Mouse (Mus musculus): ENCODE results near the gene Zfp39. TPM values are rescaled to one million over a fixed set of nuclear protein-coding genes. Genes with fewer than 3 reads are reported as not detected.

Gene Zfp39
- total RNA-seq (2023): 1 to 10 TPM; 5.3 to 5.6 TPM

DNA sequence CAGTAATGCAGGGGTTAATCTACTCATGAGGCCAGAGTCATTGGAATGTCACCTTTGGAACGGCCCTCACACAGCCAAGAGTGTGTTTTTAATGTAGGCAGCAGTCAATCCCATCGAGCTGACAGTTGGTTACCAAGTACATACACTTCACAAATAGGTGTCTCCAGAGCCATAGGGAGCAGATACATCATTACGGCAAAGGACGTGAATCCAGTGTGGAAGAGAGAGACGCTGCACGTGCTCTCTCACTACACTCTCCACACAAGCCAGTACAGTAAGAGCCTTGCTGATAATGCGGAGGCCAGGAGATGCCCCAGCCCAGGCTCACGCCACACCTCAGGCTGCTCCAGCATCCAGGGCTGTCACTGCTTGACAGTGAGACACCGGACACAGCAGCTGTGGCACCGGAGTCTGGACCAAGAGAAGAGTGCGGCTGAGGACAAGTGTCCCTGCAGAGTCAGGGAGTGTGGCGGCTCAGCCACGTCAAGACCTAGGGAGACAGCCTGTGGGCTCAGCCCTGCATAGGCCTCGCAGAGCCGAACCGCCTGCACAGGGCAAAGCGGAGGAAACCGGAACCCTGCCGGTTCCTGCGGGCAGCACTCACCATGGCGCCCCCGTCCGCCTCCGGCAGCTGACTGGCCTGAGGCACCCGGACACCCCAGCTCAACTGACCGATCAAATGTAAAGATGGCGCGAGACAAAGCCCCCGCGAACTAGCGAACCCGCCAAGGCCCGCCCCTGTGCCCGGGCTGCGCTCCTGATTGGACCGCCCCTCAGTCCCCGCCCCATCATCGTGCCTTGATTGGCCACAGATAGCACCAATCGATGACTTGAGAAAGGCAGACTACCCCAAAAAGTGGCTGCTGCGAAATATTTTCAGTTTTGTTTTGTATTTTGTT, at the start of gene Zfp39:
Gene Zfp39, minus strand, starts transcription at position 715 of the 899 bp plus-strand sequence.

GRCm38 (mm10) chr11:58948542-58949479, 44.8 kb upstream of the Zfp39 start, which contains the start of gene Hist3h2ba:
TSS of gene Hist3h2ba (plus strand) at chr11:58948920.

DNA sequence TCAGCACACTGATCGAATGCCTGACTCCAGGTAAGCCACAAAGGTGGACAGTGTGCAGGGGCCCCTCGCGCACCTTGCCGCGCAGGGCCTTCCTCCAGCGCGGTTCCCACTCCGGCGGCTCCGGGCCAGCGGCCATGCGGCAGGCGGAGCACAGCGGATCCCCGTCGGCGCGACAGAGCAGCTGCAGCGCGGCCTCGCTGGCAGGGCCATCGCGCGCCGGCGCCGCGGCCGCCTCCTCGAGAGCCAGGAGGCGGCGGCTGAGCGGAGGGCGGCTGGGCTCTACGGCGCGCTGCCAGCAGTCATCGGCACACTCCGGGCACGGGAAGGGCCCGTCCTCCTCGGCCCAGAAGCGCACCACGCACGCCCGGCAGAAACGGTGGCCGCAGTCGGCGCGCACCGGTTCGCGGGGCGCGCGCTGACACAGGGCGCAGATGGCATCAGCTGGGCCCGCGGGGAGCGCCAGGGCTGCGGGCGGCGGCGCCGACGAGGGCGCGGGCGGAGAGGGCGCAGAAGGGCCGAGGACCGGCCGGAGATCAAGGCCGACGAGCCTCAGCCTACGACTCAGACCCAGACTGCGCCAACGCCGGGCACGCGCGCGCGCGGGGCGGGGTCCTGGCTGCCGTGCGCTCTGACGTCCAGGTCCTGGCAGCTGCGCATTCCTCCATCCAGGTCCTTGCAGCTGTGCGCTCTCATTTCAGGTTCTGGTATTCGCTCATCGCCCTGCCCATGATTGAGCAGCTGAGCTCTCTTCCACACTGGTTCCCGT, 34.5 kb upstream of the Zfp39 start, which contains the start of gene Rnf187:
Gene Rnf187, minus strand, starts transcription at position 595 of the 766 bp plus-strand sequence.

DNA sequence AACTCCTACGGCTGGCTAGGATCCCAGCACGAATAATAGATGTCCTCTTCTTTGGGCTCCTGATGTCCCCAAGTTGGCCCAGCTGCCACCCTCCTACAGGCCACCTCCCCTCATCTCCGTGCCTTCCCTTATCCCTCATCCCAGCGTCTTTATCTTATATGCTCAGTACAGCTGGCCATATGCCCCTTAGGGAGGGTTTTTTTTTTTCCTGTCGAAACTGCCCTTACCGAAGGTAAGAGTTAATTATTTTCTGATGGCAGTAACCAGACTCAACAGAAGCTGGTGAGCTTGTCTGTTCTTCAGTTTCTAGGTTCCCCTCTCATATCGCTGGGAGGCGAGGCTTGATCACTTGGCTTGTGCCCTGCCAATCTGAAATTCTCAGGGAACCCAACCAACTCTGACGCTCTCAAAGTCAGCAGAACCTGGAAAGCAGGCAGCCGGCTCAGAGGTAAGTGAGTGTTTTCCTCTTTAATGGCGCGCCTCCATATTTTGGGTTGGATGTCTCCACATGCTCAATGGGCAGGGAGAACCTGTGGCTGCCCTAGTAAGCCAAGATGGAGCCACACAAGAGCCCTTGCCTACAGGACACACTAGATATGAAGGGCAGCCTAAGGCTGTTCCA, 13.8 kb upstream of the Zfp39 start, which contains the start of gene Btnl10:
Gene Btnl10, plus strand, starts transcription at position 164 of the 622 bp plus-strand sequence.

GRCm38 (mm10) chr11:58867039-58867953, 36.7 kb downstream of the Zfp39 start, which contains the start of gene 2810021J22Rik:
TSS of gene 2810021J22Rik (plus strand) at chr11:58867216.

DNA sequence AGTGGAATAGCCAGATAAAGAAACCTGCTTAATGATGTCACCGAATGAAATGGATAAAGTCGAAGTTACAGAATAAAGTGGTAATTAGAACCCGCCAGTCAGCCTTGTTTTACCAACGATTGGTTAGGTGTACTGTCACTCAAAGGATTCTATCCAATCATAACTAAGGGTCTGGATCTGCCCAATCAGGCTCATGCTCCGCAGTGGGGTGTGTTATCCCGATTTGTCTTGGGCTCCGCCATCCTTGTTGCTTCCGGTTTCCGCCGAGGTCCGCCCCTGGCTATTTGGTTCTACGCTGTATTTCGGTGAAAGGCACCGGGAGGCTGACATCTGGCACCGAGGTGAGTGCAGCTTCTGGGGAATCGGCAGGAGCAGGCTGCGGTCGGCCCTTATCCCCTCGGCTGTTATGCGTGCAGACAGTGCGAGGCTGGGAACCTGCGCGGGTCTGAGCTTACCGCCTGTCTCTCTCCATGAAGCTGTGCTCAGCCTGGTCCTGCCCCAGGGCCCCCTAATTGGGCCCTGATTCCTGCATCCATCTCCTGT, 57.0 kb downstream of the Zfp39 start, which contains the start of gene Gm12258:
Gene Gm12258, plus strand, starts transcription at position 240 of the 543 bp plus-strand sequence.

GRCm38 (mm10) chr11:58838951-58839350, 65.1 kb downstream of the Zfp39 start, which contains the start of gene Olfr311:
TSS of gene Olfr311 (plus strand) at chr11:58839251.

Other genes starting within 250 kb of the Zfp39 start
- gene Olfr322, start 245.4 kb downstream of the Zfp39 start, total RNA-seq (2023): not detected
- gene Olfr320, start 223.1 kb downstream of the Zfp39 start, total RNA-seq (2023): not detected
- gene Olfr319, start 205.1 kb downstream of the Zfp39 start, total RNA-seq (2023): not detected
- gene Olfr318, start 180.2 kb downstream of the Zfp39 start, total RNA-seq (2023): not detected
- gene Olfr317, start 165.0 kb downstream of the Zfp39 start, total RNA-seq (2023): not detected
- not detected for gene Olfr316, start 151.5 kb downstream of the Zfp39 start, total RNA-seq (2023)
- gene Olfr315, start 131.0 kb downstream of the Zfp39 start, total RNA-seq (2023): not detected
- gene Olfr314, start 121.3 kb downstream of the Zfp39 start, total RNA-seq (2023): not detected
- not detected for gene Fam183b, start 102.3 kb downstream of the Zfp39 start, total RNA-seq (2023)
- gene Olfr313, start 89.2 kb downstream of the Zfp39 start, total RNA-seq (2023): not detected
- not detected for gene Olfr312, start 75.0 kb downstream of the Zfp39 start, total RNA-seq (2023)
- not detected for gene Olfr311, start 65.0 kb downstream of the Zfp39 start, total RNA-seq (2023)
- 1 to 10 TPM; 2.1 to 3.3 TPM for gene Gm12258, start 57.1 kb downstream of the Zfp39 start, total RNA-seq (2023)
- 1 to 10 TPM; 2.8 to 2.9 TPM for gene 2810021J22Rik, start 37.0 kb downstream of the Zfp39 start, total RNA-seq (2023)
- gene Btnl10, start 13.7 kb upstream of the Zfp39 start, total RNA-seq (2023): not detected
- gene Rnf187, start 34.7 kb upstream of the Zfp39 start, total RNA-seq (2023): 10 to 100 TPM; 79.4 to 81.0 TPM
- gene Hist3h2ba, start 44.7 kb upstream of the Zfp39 start, total RNA-seq (2023): 1 to 10 TPM; 3.2 TPM
- 10 to 100 TPM; 29.4 to 31.8 TPM for gene Hist3h2a, start 50.5 kb upstream of the Zfp39 start, total RNA-seq (2023)
- gene Trim17, start 50.5 kb upstream of the Zfp39 start, total RNA-seq (2023): under 1 TPM; 0.13 to 0.21 TPM
- 10 to 100 TPM; 40.7 to 41.1 TPM for gene Trim11, start 73.9 kb upstream of the Zfp39 start, total RNA-seq (2023)
- gene Obscn, start 232.2 kb upstream of the Zfp39 start, total RNA-seq (2023): under 1 TPM in 1 of 2 experiments, not detected in 1; 0.16 TPM